Mouse (Mus musculus) MEL (cell line): ENCODE data around the gene Ntn1.

Experiments used
- BHLHE40 ChIP-seq: IDR thresholded peaks from 2 replicates; pipeline ENCODE4 v1.6.1; 2012; ENCODE audit warnings: low read depth, mild to moderate bottlenecking, inconsistent platforms, low read length, improper control_type of control experiment, borderline replicate concordance
- CTCF ChIP-seq, 3 experiments: IDR thresholded peaks in 2 of 3; conservative IDR thresholded peaks in 1 of 3; 2 replicates each; pipeline ENCODE4 v1.5.1; 2011 to 2012; ENCODE audit warnings: low read length in 3 of 3, low read depth in 2 of 3, mild to moderate bottlenecking in 2 of 3, improper control_type of control experiment in 1 of 3, inconsistent platforms in 1 of 3, mixed read lengths in 1 of 3, moderate library complexity in 1 of 3; ENCODE audit not compliant: control insufficient read depth in 1 of 3, insufficient read depth in 1 of 3, poor library complexity in 1 of 3, severe bottlenecking in 1 of 3
- ELF1 ChIP-seq: IDR thresholded peaks from 2 replicates; pipeline ENCODE4 v1.6.1; 2014; ENCODE audit warnings: low read depth, mild to moderate bottlenecking, inconsistent platforms, low read length, improper control_type of control experiment, moderate library complexity
- EP300 ChIP-seq, 2 experiments: IDR thresholded peaks; 2 replicates each; pipeline ENCODE4 v1.6.1; 2011; ENCODE audit warnings: improper control_type of control experiment in 2 of 2, low read length in 2 of 2, low read depth in 1 of 2, mild to moderate bottlenecking in 1 of 2
- GATA1 ChIP-seq: IDR thresholded peaks from 2 replicates; pipeline ENCODE4 v1.6.1; 2011; ENCODE audit warnings: low read depth, low read length, improper control_type of control experiment
- HCFC1 ChIP-seq: IDR thresholded peaks from 2 replicates; pipeline ENCODE4 v1.6.1; 2012; ENCODE audit warnings: low read depth, mild to moderate bottlenecking, inconsistent platforms, low read length, improper control_type of control experiment, moderate library complexity
- JUND ChIP-seq: IDR thresholded peaks from 2 replicates; pipeline ENCODE4 v1.6.1; 2011; ENCODE audit warnings: low read depth, mild to moderate bottlenecking, improper control_type of control experiment, low read length
- MAX ChIP-seq: IDR thresholded peaks from 2 replicates; pipeline ENCODE4 v1.6.1; 2011; ENCODE audit warnings: low read length, improper control_type of control experiment
- MYC ChIP-seq: IDR thresholded peaks from 2 replicates; pipeline ENCODE4 v1.6.1; 2011; ENCODE audit warnings: low read depth, mild to moderate bottlenecking, low read length, improper control_type of control experiment, moderate library complexity
- NRF1 ChIP-seq: IDR thresholded peaks from 2 replicates; pipeline ENCODE4 v1.6.1; 2014; ENCODE audit warnings: low read depth, mild to moderate bottlenecking, inconsistent platforms, low read length, improper control_type of control experiment, moderate library complexity; ENCODE audit not compliant: poor library complexity, insufficient read depth, severe bottlenecking
- POLR2A ChIP-seq, 2 experiments: IDR thresholded peaks; 2 replicates each; pipeline ENCODE4 v1.6.1; 2011 to 2012; ENCODE audit warnings: low read length in 2 of 2, mild to moderate bottlenecking in 2 of 2, control low read depth in 1 of 2, improper control_type of control experiment in 1 of 2, low read depth in 1 of 2, moderate library complexity in 1 of 2; ENCODE audit not compliant: control insufficient read depth in 1 of 2, insufficient read depth in 1 of 2, poor library complexity in 1 of 2
- RAD21 ChIP-seq: IDR thresholded peaks from 2 replicates; pipeline ENCODE4 v1.6.1; 2011; ENCODE audit warnings: mild to moderate bottlenecking, low read depth, low read length, improper control_type of control experiment
- USF1 ChIP-seq: IDR thresholded peaks from 2 replicates; pipeline ENCODE4 v1.6.1; 2014; ENCODE audit warnings: low read depth, mild to moderate bottlenecking, inconsistent platforms, low read length, improper control_type of control experiment, moderate library complexity
- ZMIZ1 ChIP-seq: IDR thresholded peaks from 2 replicates; pipeline ENCODE4 v1.6.1; 2012; ENCODE audit warnings: low read depth, mild to moderate bottlenecking, inconsistent platforms, low read length, improper control_type of control experiment, moderate library complexity

GRCm38 (mm10) chr11:68442983-68443638, 42.5 kb upstream of the Ntn1 start:
- TF ChIP-seq CTCF (IDR thresholded peaks at IDR 0.05 in 2 of 3, conservative IDR thresholded peaks at IDR 0.05 in 1 of 3; ENCODE audit: control insufficient read depth in 1 of 3, insufficient read depth in 1 of 3, low read depth in 2 of 3, low read length in 3 of 3, poor library complexity in 1 of 3, severe bottlenecking in 1 of 3) = no peak
- no peak for TF ChIP-seq GATA1
- no peak for TF ChIP-seq POLR2A (IDR thresholded peaks at IDR 0.05; ENCODE audit: control insufficient read depth in 1 of 2, insufficient read depth in 1 of 2, low read depth in 1 of 2, low read length in 2 of 2, poor library complexity in 1 of 2)
- TF ChIP-seq NRF1 = no peak
- TF ChIP-seq EP300 (IDR thresholded peaks at IDR 0.05; ENCODE audit: low read depth in 1 of 2, low read length in 2 of 2) = no peak
- TF ChIP-seq USF1 = no peak
- TF ChIP-seq ELF1 = no peak
- no peak for TF ChIP-seq RAD21
- no peak for TF ChIP-seq JUND
- TF ChIP-seq HCFC1 = no peak
- TF ChIP-seq ZMIZ1 = no peak
- TF ChIP-seq BHLHE40 = no peak
- TF ChIP-seq MAX = no peak
- TF ChIP-seq MYC = no peak
